Mouse (Mus musculus) stomach, postnatal 0 days (tissue): ENCODE measurements around the gene Paox.

ENCODE experiments used
- CTCF ChIP-seq: IDR thresholded peaks from 2 replicates; pipeline ENCODE4 v1.5.1; 2016; ENCODE audit warnings: antibody characterized with exemption, low read depth, mild to moderate bottlenecking, moderate library complexity
- EP300 ChIP-seq: optimal IDR thresholded peaks from 2 replicates; pipeline ENCODE3; 2016; ENCODE audit warnings: antibody characterized with exemption

GRCm38 (mm10) chr7:140115583-140116328, at the start of gene Paox:
- TF ChIP-seq CTCF (peak; percentile 35; the same call in 1 of the 2 replicates), EP300 (no peak)
